Mouse (Mus musculus): Measurements from ENCODE around the gene Gm49369. TPM values are rescaled to one million over a fixed set of nuclear protein-coding genes. Genes with fewer than 3 reads are reported as not detected.
"Not testable (repeated sequence)": the region's sequence is repeated elsewhere in the genome, so short reads cannot be mapped to it uniquely, and the experiment has no call there.

Gm49369 gene
- total RNA-seq, 2 experiments from 2014 or later, result 1.5 to 1.8 TPM

DNA sequence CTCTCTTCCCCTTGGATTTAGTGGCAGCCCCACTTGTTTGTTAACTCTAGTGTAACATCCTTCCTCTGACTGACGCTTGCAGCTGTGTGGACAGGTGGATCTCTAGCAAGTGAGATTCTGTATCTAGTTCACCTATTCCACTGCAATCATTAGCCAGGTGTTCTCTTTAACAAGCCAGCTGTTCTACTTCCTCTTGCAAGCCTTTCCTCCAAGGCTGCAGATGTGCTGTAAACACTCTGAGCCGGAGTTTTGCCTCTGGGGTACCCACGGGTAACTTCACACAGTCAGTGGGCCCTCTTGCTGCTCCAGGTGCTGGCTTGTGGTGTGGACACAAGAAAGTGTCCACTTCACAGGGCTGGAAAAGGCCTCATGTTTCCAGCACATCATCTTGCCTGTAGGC lies 24.9 kb downstream of the Gm49369 start:
- no peak overlapping the region for H3K27ac ChIP-seq
- H3K4me3 ChIP-seq, result no peak overlapping the region
- TF ChIP-seq CTCF (IDR thresholded peaks at IDR 0.05), result no peak
- no peak for DNase-seq
- intact Hi-C loops (cut with DNase I), result no loop called here

GRCm38 (mm10) chr7:142354661-142355233 lies 27.7 kb downstream of the Gm49369 start:
- Histone ChIP-seq H3K27ac (no peak overlapping the region), H3K4me3 (no peak overlapping the region)
- intact Hi-C loops (cut with DNase I), result no loop called here
- DNase-seq, result no peak
- TF ChIP-seq CTCF (IDR thresholded peaks at IDR 0.05), result no peak

- H3K27ac ChIP-seq, result no peak overlapping the region
- H3K4me3 ChIP-seq, result no peak overlapping the region
- DNase-seq, result no peak
- TF ChIP-seq CTCF (IDR thresholded peaks at IDR 0.05), result no peak
- intact Hi-C loops (cut with DNase I), result no loop called here
These were observed 28.6 kb downstream of the Gm49369 start for GRCm38 (mm10) chr7:142353854-142354253.

GRCm38 (mm10) chr7:142351569-142351968 lies 30.9 kb downstream of the Gm49369 start:
- H3K27ac ChIP-seq, result peak overlapping the region; percentile 43; the same call in 1 of the 2 replicates
- DNase-seq, result no peak
- intact Hi-C loops (cut with DNase I), result no loop called here
- TF ChIP-seq CTCF (IDR thresholded peaks at IDR 0.05), result no peak
- no peak overlapping the region for H3K4me3 ChIP-seq

DNA sequence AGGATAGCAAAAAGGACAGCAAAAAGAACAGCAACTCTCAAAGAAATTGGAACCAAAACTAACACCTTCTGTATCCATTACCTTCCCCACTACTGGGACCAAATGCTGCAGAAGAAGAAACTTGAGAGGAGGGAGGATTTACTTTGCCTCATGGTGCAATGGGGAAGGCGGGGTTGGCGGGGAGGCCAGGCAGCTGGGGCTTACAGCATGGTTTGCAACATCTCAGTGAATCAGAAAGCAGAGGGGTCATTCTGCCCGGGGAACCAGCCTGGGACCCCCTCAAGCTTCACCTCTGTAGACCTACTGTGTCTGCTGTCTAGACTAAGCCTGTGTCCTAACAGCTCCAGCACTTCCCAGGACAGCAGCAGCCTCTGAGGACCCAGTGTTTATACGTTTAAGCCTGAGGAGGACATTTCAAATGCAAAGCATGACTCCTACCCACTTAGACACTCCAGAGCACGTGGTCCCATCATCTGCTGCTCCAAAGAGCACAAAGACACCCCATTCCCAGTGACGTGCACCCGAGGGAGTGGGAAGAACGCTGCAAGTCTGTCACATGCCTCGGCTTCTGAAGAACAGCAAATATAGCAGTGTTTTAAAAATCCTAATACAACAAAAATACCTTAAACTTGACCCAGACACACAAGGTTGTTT lies 33.0 kb downstream of the Gm49369 start:
- TF ChIP-seq CTCF (IDR thresholded peaks at IDR 0.05), result no peak
- Histone ChIP-seq H3K27ac (peak overlapping the region; percentile 70), H3K4me3 (peak overlapping the region; percentile 42)
- intact Hi-C loops (cut with DNase I), result no loop called here
- peak; percentile 85 for DNase-seq

DNA sequence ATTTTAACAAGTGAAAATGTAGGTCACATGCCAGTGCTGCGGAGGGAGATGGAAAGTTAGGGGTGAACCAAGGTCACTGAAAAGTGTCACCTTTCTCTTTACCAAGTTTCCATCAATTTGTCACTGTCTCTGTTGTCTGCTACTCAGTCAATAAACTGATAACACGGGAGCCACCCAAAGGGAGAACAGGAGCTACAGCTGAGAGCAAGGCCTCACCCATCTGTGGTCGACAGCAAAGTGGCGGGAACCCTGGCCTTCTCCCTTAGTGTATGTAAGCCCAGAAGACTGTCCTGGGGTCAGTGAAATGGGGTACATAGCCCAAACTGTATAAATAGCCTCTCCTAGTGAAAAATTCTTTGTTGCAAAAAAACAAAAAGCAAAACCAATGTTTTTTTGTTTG lies 34.9 kb downstream of the Gm49369 start:
- DNase-seq, result no peak
- Histone ChIP-seq H3K27ac (no peak overlapping the region), H3K4me3 (no peak overlapping the region)
- no peak for TF ChIP-seq CTCF (IDR thresholded peaks at IDR 0.05)
- intact Hi-C loops (cut with DNase I), result no loop called here

GRCm38 (mm10) chr7:142342247-142342640 lies 40.2 kb downstream of the Gm49369 start:
- no peak for DNase-seq
- intact Hi-C loops (cut with DNase I), result no loop called here
- no peak overlapping the region for H3K27ac ChIP-seq
- TF ChIP-seq CTCF (IDR thresholded peaks at IDR 0.05), result no peak
- no peak overlapping the region for H3K4me3 ChIP-seq

DNA sequence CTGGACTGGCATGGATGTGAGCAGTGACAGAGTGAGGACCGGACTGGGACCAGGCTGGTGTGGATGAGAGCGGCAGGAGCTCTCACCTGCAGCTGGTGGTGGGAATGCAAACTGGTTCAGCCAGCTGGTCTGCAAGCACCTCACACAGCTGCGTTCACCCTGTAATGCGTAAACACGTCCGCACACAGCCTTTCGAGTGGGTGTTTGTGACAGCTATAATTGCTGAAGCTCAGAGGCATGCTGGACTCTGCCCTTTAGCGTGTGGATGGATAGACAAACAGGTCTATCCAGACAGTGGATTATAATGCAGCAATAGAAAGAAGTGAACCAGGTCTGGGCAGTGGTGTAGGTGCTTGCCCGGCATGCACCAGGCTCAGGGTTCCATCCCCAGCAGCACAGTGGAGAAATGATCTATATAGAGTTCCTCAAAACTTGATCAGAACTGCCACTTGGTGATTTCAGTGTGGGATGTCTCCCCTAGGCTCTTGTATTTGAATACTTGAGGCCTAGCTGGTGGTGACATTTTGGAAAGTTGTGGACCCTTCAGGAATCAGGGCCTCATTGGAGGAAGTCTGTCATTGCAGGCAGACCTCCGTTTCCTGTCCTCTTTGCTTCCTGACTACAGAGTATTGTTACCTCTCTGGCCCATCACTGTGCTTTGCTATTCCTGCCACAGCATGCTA lies 40.8 kb downstream of the Gm49369 start:
- TF ChIP-seq CTCF (IDR thresholded peaks at IDR 0.05), result no peak
- H3K4me3 ChIP-seq, result no peak overlapping the region
- H3K27ac ChIP-seq, result no peak overlapping the region
- intact Hi-C loops (cut with DNase I), result no loop called here
- DNase-seq, result no peak

DNA sequence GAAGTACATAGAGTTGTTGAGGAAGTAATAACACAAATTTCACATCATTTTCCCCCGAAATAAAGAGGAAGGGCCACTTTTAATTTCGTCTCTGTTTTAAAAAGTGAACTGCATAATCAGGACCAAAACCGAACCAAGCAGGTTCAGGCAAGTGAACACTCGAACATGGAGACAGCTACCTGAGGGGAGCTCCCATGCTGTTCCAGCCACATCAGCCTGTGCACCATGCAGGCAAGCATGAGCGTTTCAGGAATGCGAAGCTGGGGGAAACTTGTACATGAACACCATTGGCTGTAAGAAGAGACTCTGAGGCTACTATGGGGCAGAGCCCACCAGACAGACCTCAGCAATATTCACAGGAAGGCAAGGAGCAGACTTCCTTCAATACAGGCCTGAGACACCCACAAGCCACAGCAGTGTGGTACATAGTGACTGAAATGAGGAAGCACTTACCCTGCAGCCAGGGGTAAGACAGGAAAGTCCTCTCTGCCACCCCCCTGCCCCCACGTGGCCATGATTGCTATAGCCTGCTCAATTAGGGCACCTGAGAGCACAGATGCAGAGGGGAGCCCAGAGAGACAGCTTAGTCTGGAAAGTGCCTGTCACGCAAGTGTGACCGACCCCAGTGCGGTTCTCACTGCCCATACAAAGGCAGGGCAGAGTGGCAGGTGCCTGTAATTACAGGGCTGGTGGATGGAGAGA lies 42.0 kb downstream of the Gm49369 start:
- intact Hi-C loops (cut with DNase I), result no loop called here
- DNase-seq, result no peak
- Histone ChIP-seq H3K4me3 (no peak overlapping the region), H3K27ac (no peak overlapping the region)
- TF ChIP-seq CTCF (IDR thresholded peaks at IDR 0.05), result no peak

DNA sequence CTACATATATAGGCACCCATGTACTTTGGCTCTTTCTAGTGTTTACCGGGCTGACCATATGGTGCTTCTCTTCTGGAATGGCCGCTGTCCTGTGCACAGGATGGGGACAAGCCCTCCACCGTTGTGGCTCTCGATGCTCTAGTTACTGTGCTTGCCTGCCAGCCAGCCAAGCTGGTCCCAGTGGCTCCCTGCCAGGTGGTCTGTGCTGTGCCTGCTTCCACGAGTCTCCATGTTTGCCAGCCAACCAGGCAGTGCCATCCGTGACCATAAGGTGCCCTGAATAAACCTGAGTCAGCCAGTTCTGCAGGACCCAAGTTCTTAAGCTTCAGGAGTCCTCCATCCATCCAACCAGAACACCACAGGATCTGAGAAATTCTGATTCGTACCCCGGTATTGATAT lies 47.3 kb downstream of the Gm49369 start:
- Histone ChIP-seq H3K27ac (no peak overlapping the region), H3K4me3 (no peak overlapping the region)
- DNase-seq, result no peak
- intact Hi-C loops (cut with DNase I), result loop anchor here (2.0 kb wide), 1 partner anchor 162 kb away; no protein-coding TSS in a partner anchor
- no peak for TF ChIP-seq CTCF (IDR thresholded peaks at IDR 0.05)

DNA sequence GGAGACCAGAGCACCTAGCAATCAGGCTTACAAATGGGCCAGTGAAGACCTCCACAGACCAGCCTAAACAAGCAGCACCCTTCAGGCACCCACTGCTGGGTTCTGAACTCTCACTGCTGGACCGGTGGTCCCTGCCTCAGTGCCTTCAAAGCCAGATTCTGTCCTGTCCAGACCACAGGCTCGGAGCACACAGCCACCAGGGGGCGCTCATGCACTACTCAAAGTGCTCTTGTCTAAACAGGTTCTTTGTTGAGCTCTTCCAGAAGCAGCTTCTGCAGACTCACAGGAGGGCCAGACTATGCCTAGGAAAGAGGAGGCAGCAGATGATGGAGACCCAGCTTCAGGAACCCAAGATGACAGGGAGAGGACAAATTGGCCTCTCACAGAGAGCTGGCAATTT lies 48.2 kb downstream of the Gm49369 start:
- intact Hi-C loops (cut with DNase I), result loop anchor here (1.0 to 5.0 kb wide), 3 partner anchors 102 to 248 kb away; no protein-coding TSS in a partner anchor
- no peak overlapping the region for H3K27ac ChIP-seq

GRCm38 (mm10) chr7:142332741-142333140 lies 49.7 kb downstream of the Gm49369 start:
- not testable (repeated sequence) for H3K27ac ChIP-seq, DNase-seq, H3K4me3 ChIP-seq
- intact Hi-C loops (cut with DNase I), result loop anchor here (5.0 kb wide), 1 partner anchor 250 kb away; no protein-coding TSS in a partner anchor

More for the DNA sequence above, 48.2 kb downstream of the Gm49369 start:
- TF ChIP-seq CTCF (IDR thresholded peaks at IDR 0.05), result peak; percentile 98
- H3K4me3 ChIP-seq, result no peak overlapping the region
- DNase-seq, result peak; percentile 90

- Histone ChIP-seq H3K4me3 (no peak overlapping the region), H3K27ac (no peak overlapping the region)
- no peak for DNase-seq
- intact Hi-C loops (cut with DNase I), result loop anchor here (5.0 kb wide), 1 partner anchor 251 kb away; no protein-coding TSS in a partner anchor
- no peak for TF ChIP-seq CTCF (IDR thresholded peaks at IDR 0.05)
These were observed 51.2 kb downstream of the Gm49369 start for GRCm38 (mm10) chr7:142331281-142331680.
